9 mouse cellular contexts compared by ENCODE assay signal in genomic region chr11:70029130-70029801, GRCm38 (mm10). TPM values are rescaled to one million over a fixed set of nuclear protein-coding genes. Genes with fewer than 3 reads are reported as not detected.
DNase-seq lines count a peak whose midpoint lies in the region; ATAC-seq lines count a peak whose summit lies in the region.
"Had no signal": no experiment of that assay in that cellular context is flagged by ENCODE, and none has a peak within 500 bp of the region (broad histone marks: within the 10 kb centered on the region; RNA-seq: fewer than 3 reads in every experiment).

No protein-coding gene starts in this region.

- H3K27me3 ChIP-seq in embryonic facial prominence, embryonic 15.5 days, result no peaks in the 10 kb centered on the region
- H3K27me3 ChIP-seq in heart, embryonic 10.5 days (ENCODE audit: insufficient read depth, poor library complexity, severe bottlenecking), result peaks cover 12% of the 10 kb centered on the region
- peaks cover 54% of the 10 kb centered on the region for H3K27me3 ChIP-seq in liver, embryonic 15.5 days
- H3K27me3 ChIP-seq in neural tube, embryonic 13.5 days, result no peaks in the 10 kb centered on the region

- no peaks in the 10 kb centered on the region for H3K9me3 ChIP-seq in embryonic facial prominence, embryonic 15.5 days (replicated peaks)
- H3K9me3 ChIP-seq in heart, embryonic 10.5 days, result no peaks in the 10 kb centered on the region
- no peaks in the 10 kb centered on the region for H3K9me3 ChIP-seq in liver, embryonic 15.5 days (replicated peaks)
- no peaks in the 10 kb centered on the region for H3K9me3 ChIP-seq in neural tube, embryonic 13.5 days

- peak overlapping the region; percentile 32 for H3K4me3 ChIP-seq in embryonic facial prominence, embryonic 15.5 days (replicated peaks)
- peak overlapping the region; percentile 54 for H3K4me3 ChIP-seq in heart, embryonic 10.5 days
- H3K4me3 ChIP-seq in liver, embryonic 15.5 days (replicated peaks), result peak overlapping the region; percentile 15; the same call in 1 of the 2 replicates
- peak overlapping the region; percentile 32 for H3K4me3 ChIP-seq in neural tube, embryonic 13.5 days

- peak; percentile 85 for ATAC-seq in embryonic facial prominence, embryonic 15.5 days (ENCODE audit: insufficient number of reproducible peaks, low FRiP score, low TSS enrichment, low read depth)
- ATAC-seq in liver, embryonic 15.5 days (ENCODE audit: insufficient read depth), result peak; percentile 49; the same call in 1 of the 2 replicates
- peak; percentile 95 for ATAC-seq in neural tube, embryonic 13.5 days (ENCODE audit: low read depth)

- DNase-seq in CD4-positive helper T cell, adult 2 months (ENCODE audit: low read depth, low spot score), result peak; percentile 92
- DNase-seq in adipocyte (ENCODE audit: low spot score), result peak; percentile 41
- peak; percentile 94 for DNase-seq in heart, embryonic 10.5 days (ENCODE audit: low spot score)
- DNase-seq in kidney, postnatal 25 days, result peak; percentile 45 to 63
- peak; percentile 40 to 69 for DNase-seq in thymus, adult 18-20 months

- H3K4me2 ChIP-seq in embryonic facial prominence, embryonic 15.5 days (replicated peaks), result peak overlapping the region; percentile 50
- peak overlapping the region; percentile 39 for H3K4me2 ChIP-seq in liver, embryonic 15.5 days
- H3K4me2 ChIP-seq in neural tube, embryonic 13.5 days, result peak overlapping the region; percentile 66

- WGBS in embryonic facial prominence, embryonic 15.5 days, result 3% methylated on average over 20 of the region's 20 CpGs
- WGBS in heart, embryonic 10.5 days, result under 1% methylated on average over 20 of the region's 20 CpGs
- 6% methylated on average over 20 of the region's 20 CpGs for WGBS in liver, embryonic 15.5 days (ENCODE audit: insufficient replicate concordance)
- 0% methylated on average over 20 of the region's 20 CpGs for WGBS in neural tube, embryonic 13.5 days

- H3K27ac ChIP-seq in embryonic facial prominence, embryonic 15.5 days (replicated peaks), result peak overlapping the region; percentile 88
- peak overlapping the region; percentile 62; the same call in 1 of the 2 replicates for H3K27ac ChIP-seq in heart, embryonic 10.5 days
- H3K27ac ChIP-seq in liver, embryonic 15.5 days (replicated peaks), result no peak overlapping the region
- H3K27ac ChIP-seq in neural tube, embryonic 13.5 days (replicated peaks), result peak overlapping the region; percentile 98
- H3K27ac ChIP-seq: macrophage had no signal

- peaks cover 34% of the 10 kb centered on the region for H3K36me3 ChIP-seq in embryonic facial prominence, embryonic 15.5 days
- peaks cover 27% of the 10 kb centered on the region for H3K36me3 ChIP-seq in heart, embryonic 10.5 days
- no peaks in the 10 kb centered on the region for H3K36me3 ChIP-seq in liver, embryonic 15.5 days (replicated peaks)
- H3K36me3 ChIP-seq in neural tube, embryonic 13.5 days, result peaks cover 39% of the 10 kb centered on the region

- H3K9ac ChIP-seq in embryonic facial prominence, embryonic 15.5 days, result no peak overlapping the region
- no peak overlapping the region for H3K9ac ChIP-seq in liver, embryonic 15.5 days
- peak overlapping the region; percentile 66 for H3K9ac ChIP-seq in neural tube, embryonic 13.5 days

- H3K4me1 ChIP-seq in embryonic facial prominence, embryonic 15.5 days, result peaks cover 56% of the 10 kb centered on the region
- H3K4me1 ChIP-seq in heart, embryonic 10.5 days, result peaks cover 62% of the 10 kb centered on the region
- peaks cover 26% of the 10 kb centered on the region for H3K4me1 ChIP-seq in liver, embryonic 15.5 days (replicated peaks)
- peaks cover 71% of the 10 kb centered on the region for H3K4me1 ChIP-seq in neural tube, embryonic 13.5 days (replicated peaks)

RNA-seq across cellular contexts. Expression of gene Dlg4, which starts 12.5 kb away (rescaled TPM):
- 11.4 and 14.4 TPM in 2 replicates for polyA plus RNA-seq in embryonic facial prominence, embryonic 15.5 days (2015; fragmentation: Nextera tagmentation; extraction: Ambion mirVana)
- polyA plus RNA-seq in heart, embryonic 10.5 days (2016; fragmentation: Nextera tagmentation; extraction: Ambion mirVana), result 5.7 and 9.3 TPM in 2 replicates
- polyA plus RNA-seq in liver, embryonic 15.5 days (2015; fragmentation: Nextera tagmentation; extraction: Ambion mirVana), result 0.63 and 0.93 TPM in 2 replicates
- 23.1 and 23.5 TPM in 2 replicates for polyA plus RNA-seq in neural tube, embryonic 13.5 days (2015; fragmentation: Nextera tagmentation; extraction: Ambion mirVana)

RNA-seq across cellular contexts. Expression of gene Acadvl, which starts 14.1 kb away (rescaled TPM):
- polyA plus RNA-seq in embryonic facial prominence, embryonic 15.5 days (2015; fragmentation: Nextera tagmentation; extraction: Ambion mirVana), result 95.6 and 97.7 TPM in 2 replicates
- 79.1 and 102 TPM in 2 replicates for polyA plus RNA-seq in heart, embryonic 10.5 days (2016; fragmentation: Nextera tagmentation; extraction: Ambion mirVana)
- 111 and 124 TPM in 2 replicates for polyA plus RNA-seq in liver, embryonic 15.5 days (2015; fragmentation: Nextera tagmentation; extraction: Ambion mirVana)
- polyA plus RNA-seq in neural tube, embryonic 13.5 days (2015; fragmentation: Nextera tagmentation; extraction: Ambion mirVana), result 58.2 and 60.9 TPM in 2 replicates

RNA-seq across cellular contexts. Expression of gene Asgr1, which starts 24.6 kb away (rescaled TPM):
- polyA plus RNA-seq in embryonic facial prominence, embryonic 15.5 days (2015; fragmentation: Nextera tagmentation; extraction: Ambion mirVana), result 0.24 and 0.27 TPM in 2 replicates
- 0.23 and 0.93 TPM in 2 replicates for polyA plus RNA-seq in heart, embryonic 10.5 days (2016; fragmentation: Nextera tagmentation; extraction: Ambion mirVana)
- polyA plus RNA-seq in liver, embryonic 15.5 days (2015; fragmentation: Nextera tagmentation; extraction: Ambion mirVana), result 6.8 and 7.3 TPM in 2 replicates
- polyA plus RNA-seq in neural tube, embryonic 13.5 days (2015; fragmentation: Nextera tagmentation; extraction: Ambion mirVana), result 1.4 and 2.6 TPM in 2 replicates
- polyA plus RNA-seq: macrophage had no signal

RNA-seq across cellular contexts. Expression of gene Dvl2, which starts 28.9 kb away (rescaled TPM):
- 47.3 and 52.3 TPM in 2 replicates for polyA plus RNA-seq in embryonic facial prominence, embryonic 15.5 days (2015; fragmentation: Nextera tagmentation; extraction: Ambion mirVana)
- 29.5 and 40.3 TPM in 2 replicates for polyA plus RNA-seq in heart, embryonic 10.5 days (2016; fragmentation: Nextera tagmentation; extraction: Ambion mirVana)
- polyA plus RNA-seq in liver, embryonic 15.5 days (2015; fragmentation: Nextera tagmentation; extraction: Ambion mirVana), result 5.3 and 5.5 TPM in 2 replicates
- 26.7 and 28.8 TPM in 2 replicates for polyA plus RNA-seq in neural tube, embryonic 13.5 days (2015; fragmentation: Nextera tagmentation; extraction: Ambion mirVana)

RNA-seq across cellular contexts. Expression of gene Phf23, which starts 33.7 kb away (rescaled TPM):
- 77.8 and 83.0 TPM in 2 replicates for polyA plus RNA-seq in embryonic facial prominence, embryonic 15.5 days (2015; fragmentation: Nextera tagmentation; extraction: Ambion mirVana)
- 51.8 and 73.3 TPM in 2 replicates for polyA plus RNA-seq in heart, embryonic 10.5 days (2016; fragmentation: Nextera tagmentation; extraction: Ambion mirVana)
- 23.1 and 24.0 TPM in 2 replicates for polyA plus RNA-seq in liver, embryonic 15.5 days (2015; fragmentation: Nextera tagmentation; extraction: Ambion mirVana)
- 74.2 and 76.3 TPM in 2 replicates for polyA plus RNA-seq in neural tube, embryonic 13.5 days (2015; fragmentation: Nextera tagmentation; extraction: Ambion mirVana)

Comparison
In these comparisons a context has a peak if more than half of its experiments do, and no peak if none do; other contexts are left out.
1. DNase-seq: peak in every context shown above with its lines; median percentile 94 in heart, embryonic 10.5 days; 92 in CD4-positive helper T cell, adult 2 months; 54 in thymus, adult 18-20 months; 54 in kidney, postnatal 25 days; 41 in adipocyte.